Mouse (Mus musculus): Measurements from ENCODE around the gene Znrf1.
A peak's percentile ranks its signal among the peaks of the same experiment; 100 is the strongest.

The Znrf1 gene

DNA sequence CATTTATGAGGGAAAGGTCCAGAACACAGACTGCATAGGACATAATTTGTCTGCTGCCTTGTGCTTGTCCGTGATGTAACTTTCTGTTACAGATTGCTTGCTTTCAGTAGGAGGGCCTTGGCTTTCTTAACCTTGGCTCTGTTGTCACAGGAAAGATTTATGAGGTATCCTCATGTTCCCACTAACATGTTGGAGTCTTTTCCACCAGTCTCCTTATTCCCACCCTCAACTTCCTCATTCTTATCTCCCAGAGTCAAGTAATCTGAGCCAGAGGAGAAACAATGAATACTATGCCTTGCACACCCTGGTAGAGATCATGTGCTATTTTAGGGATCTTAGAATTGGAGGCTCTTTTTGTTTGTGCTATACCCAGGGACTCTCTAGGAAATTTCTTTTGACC lies 61.4 kb downstream of the Znrf1 start:
- peak; percentile 87 for DNase-seq (ENCODE audit: low spot score)

DNA sequence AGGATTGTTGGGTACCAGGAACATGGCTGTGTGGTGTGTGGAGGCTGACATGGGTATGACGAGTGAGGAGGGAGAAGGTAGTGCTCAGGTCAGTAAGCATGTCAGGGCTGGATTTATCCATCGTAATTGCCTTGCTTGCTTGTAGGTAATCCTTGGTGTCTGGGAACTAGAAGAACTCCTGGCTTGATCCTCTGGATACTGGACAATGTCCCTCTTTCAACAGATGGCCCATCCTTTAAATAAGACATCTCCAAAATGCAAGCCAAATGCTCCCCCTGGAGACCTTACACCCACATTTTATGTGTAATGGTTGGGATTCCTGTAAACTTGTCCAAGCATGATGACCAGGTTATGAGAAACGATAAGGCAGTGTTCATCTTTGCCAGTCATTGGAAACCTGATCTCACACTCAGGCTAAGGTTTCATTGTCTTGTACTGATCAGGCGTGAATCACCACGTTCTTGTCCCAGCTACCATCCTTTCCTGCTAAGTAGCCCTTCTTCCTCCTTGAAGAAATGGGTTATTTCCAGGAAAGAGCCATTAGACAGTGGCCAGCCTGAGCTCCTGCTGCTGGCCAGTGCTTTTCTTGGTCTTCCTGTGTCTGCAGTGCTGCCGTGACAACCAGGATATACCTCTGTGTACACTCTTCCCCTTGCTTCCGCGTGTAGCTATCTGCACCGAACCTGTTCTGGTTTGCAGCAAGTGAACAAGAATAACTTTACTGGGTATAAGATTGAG lies 64.0 kb downstream of the Znrf1 start:
- no peak for DNase-seq (ENCODE audit: low spot score)

DNA sequence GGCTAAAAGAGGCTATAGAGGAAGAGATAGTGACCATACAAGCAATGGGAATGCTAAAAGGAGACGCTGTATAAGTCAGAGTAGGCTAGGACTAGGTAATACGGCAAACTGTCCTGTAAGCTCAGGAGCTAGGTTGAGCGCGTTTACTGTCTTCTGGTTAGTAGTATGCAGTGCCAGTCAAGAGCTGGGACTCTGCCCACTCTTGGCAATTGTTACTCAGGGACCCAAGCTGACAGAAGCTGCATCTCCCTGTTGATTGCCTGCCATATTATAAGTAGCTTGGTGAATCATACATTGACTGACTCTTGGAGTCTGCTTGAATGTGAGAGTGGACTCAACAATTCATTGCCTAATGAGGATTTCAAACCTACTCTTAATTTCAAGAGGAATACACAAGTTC lies 66.2 kb downstream of the Znrf1 start:
- DNase-seq (ENCODE audit: low spot score): no peak

DNA sequence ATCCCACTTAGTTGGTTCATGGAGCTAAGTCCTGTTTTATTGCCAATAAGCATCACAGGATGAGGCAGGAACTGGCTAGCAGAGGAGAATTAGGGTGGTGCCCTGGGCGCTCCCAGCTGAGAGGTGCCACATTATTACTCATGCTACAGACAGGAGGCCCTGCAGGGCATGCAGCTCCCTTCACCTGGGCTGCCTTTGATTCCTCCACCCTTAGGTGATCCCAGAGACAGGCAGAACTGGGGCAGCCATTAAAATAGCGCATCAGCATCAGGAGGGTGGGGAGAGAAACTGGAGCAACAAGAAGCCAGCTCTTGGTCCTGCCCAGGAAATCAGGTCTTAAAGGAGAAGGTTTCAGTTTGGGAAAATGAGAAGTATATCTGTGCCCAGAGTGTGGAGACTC lies 69.1 kb downstream of the Znrf1 start:
- DNase-seq (ENCODE audit: low spot score): no peak

DNA sequence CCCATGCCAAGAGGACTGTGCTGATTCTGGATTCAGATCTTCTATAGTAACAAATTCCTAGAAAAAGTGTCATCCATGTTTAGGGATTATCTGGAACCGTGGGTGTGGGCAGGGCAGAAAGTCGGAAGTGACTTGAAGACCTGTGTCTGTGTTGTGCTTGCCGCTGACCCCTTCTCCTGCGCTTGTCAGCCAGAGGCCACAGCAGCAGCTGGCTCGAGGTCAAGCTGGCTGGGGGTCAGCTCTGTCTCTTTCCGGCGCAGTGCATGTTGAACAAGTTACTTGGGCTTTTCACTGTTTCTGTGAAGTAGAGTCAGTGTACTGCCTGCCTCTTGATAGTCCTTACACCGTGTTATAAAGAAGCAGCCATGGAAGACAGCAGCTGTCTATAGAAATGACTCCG lies 71.1 kb downstream of the Znrf1 start:
- DNase-seq (ENCODE audit: low spot score): no peak

DNA sequence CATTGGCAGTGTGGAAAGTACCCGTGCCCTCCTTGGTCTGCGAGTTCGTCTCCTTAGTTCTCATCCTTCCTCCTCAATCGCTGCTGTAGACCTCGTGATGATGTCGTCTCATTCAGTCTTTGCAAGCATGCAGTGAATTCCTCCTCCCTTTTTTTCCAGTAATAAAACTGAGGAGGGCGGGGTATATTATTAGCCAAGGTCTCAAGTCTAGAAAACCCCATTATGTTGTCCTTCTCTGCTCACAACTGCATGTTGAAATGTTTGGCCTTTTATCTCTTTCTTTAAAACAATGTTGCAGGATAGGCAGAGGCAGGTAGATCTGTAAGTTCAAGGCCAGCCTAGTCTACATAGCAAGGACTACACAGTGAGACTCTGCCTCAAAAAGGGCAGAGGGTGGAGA lies 71.5 kb downstream of the Znrf1 start:
- DNase-seq (ENCODE audit: low spot score): no peak

DNA sequence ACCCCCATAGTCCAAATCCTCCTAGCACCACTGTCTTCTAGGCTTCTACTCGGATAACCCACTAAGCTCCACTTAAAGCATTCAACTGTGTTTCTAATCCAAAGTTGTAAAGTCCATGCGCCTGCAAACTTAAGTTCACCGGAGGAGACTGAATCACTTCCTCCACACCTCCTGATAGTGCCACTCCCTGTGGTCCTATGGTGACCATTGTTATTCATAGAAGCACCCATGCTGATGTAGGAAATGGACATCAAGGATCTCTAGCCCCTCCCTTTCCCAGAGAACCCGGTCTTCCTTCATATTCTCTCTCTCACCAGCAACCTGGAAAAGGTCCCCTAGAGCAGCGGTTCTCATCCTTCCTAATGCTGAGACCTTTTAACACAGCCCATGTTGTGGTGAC lies 77.3 kb downstream of the Znrf1 start:
- no peak for DNase-seq (ENCODE audit: low spot score)

DNA sequence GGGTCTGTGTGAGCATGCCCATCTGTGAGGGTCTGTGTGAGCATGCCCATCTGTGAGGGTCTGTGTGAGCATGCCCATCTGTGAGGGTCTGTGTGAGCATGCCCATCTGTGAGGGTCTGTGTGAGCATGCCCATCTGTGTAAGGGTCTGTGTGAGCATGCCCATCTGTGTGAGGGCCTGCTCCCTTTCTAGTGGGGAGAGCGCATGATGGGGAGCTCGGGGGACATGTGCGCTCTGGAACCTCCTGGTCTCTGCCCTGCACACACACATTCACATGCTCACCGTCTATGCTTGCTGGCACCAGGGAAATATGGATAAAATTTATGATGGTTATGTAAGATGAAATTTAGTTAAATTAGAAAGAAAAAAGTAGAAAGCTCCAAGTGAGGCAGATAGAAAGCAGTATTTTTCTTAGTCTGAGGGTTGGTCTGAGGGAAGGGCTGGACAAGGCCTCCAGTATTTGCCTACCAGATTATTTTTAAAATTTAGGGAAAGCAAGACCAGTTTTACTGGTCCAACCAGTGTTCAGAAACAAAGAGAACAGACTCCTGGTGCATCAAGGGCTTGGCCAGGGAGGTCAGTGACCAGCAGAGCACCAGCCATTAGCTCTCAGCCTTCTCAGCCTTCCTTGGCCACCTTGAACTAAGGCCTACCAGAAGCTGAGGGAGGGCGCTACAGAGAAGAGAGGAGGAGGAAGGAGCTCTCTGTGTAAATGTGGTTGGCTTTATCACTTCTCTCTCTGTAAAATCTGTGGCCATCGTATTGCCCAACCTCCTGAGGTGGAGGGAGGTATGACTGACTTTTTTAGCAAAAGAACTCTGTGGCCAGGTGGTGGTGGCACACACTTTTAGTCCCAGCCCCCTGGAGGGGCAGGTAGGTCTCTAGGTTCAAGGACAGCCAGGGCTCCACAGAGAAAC lies 79.1 kb downstream of the Znrf1 start:
- no peak for DNase-seq (ENCODE audit: low spot score)

DNA sequence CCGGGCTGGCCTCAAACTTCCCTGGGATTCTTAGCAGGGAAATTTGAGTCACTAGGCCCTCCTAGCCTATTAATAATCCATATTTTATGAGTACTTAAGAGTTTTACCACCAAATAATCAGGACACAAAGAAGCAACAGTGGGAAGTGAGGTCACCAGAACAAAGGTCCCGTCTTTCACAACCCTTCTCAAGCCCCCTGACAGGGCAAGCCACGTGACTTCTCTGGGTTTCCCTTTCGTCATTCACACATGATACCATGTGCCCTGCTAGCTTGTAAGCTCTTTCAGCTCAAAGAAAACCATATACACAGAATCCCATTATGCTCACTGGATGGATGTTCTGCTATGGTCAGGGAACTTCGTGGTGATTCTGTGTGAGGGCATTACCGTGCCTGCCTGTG lies 81.9 kb downstream of the Znrf1 start:
- no peak for DNase-seq (ENCODE audit: low spot score)

DNA sequence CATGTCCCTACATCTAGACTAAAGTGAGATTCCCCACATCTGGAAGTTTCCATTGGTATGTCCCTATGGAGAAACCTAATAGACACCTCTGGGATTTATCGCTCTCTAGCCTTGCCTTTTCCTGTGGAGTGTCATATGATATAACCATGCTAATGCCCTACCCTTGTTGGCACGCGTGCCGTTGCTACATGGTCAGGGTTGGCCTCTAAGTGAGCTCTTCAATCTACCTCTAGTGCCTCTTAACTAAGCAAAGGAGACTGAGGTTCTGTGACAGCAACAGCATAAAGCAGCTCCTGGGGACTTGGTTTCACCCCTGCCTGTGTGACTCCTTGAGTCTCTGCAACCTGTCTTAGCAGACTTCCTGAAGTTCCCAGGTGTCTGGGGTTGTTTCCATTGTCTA lies 82.4 kb downstream of the Znrf1 start:
- DNase-seq (ENCODE audit: low spot score): no peak

DNA sequence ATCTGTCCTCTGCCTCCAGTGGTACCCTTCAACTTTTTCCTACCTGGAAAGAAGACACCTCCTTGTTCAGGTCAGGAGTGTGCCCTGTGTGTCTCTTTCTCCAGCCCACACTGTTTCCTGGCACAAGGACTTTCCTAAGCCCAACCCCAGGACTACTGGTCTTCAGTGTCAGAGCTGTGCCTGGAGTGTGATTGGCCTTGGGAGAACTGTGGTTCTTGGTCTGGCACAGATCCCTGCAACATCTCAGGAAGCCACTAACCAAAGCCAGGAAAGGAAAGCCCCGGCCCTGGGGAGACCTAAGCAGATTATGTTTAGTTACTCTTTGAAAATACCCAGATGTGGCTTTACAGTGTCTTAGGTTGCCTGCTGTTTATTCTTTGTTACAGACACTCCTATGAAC lies 84.0 kb downstream of the Znrf1 start:
- DNase-seq (ENCODE audit: low spot score): peak; percentile 72

DNA sequence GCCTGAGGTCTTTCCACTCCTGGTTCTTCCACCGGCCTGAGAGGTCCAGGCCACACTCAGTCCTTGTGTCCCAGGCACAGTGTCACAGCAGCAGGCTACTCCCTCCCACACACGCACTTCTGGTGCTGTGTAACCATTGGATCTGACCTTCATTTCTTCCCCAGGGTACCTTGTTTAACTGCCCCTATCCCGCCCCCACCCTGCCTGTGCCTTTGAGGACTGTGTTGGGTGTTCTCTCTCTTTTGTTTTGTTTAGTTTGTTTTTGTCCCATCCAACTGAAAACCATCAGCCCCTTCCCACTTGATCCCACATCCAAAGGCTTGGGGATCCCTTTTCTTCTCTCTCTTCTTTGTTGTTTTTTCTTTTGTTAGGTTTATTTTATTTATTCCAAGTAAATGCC lies 86.2 kb downstream of the Znrf1 start:
- no peak for DNase-seq (ENCODE audit: low spot score)

DNA sequence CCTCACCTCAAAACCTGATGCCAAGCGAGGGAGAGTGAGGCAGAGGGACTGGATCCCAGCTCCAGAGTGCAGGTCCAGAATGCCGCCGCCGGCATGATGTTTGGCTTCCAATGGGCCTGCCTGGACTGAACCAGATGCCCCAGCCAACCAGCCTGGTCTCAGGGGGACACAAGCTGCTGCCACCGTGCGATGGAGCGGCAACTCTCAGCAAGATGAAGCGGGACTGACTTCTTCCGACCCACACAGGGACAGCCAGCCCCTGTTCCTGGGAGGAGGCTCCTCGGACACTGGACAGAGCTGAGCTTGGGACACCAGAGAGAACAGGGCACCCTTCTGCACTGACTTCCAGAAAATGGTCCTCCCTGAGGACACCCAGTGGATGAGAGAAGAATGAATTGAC lies 86.7 kb downstream of the Znrf1 start:
- DNase-seq (ENCODE audit: low spot score): no peak

DNA sequence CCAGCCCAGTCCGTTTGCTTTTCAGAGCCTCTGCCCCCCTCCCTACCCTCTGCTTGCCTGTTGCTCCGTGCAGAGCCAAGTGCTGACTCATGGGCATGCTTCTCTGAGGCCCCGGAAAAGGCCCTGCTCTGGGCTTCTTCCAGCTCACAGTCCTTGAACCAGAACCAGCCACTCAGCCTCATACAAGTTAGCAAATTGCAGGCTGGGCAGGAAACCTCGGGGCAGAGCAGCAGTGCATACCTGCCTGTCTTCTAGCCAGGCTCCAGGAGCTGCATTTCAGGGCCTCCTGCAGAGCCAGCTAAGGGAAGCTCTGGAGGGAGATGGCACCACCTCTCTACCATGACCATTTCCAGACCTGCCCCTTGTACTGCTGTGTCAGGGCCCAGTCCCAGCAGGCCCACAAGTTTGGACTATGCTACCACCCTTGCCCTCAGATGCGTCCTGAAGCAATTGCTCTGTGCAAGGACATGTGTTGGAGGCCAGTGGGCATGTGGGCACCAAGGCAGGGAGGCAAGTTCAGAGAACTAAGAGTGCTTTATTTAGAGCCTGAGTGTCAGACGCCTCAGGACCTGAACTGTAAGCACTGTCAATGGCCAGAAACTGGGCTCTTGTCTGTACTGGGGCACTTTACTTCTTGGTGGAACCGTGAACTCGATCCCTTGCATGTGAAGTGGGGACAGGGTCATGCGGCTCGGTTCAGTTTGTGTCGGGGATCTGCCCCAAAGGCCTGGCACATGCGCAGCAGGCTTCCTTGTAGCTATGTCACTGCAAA lies 88.4 kb downstream of the Znrf1 start:
- peak; percentile 88 for DNase-seq (ENCODE audit: low spot score)

DNA sequence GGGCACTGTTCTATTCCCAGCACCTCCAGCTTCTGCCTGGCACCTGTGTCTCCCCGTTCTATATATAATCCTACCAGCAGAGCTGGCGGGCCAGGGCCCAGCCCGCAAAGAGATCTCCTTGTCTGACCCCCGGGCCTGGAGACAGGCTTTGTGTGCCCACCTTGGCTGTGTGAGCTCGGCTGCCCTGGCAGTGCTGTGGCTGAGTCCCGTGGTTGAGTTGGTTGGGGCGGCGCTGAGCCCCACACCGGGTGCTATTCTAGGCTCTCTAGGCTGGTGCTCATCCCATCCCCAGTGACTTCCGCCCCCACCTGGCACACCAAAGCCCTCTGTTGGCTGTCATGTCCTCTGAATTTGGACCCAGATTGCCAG lies 88.9 kb downstream of the Znrf1 start:
- DNase-seq (ENCODE audit: low spot score): no peak

DNA sequence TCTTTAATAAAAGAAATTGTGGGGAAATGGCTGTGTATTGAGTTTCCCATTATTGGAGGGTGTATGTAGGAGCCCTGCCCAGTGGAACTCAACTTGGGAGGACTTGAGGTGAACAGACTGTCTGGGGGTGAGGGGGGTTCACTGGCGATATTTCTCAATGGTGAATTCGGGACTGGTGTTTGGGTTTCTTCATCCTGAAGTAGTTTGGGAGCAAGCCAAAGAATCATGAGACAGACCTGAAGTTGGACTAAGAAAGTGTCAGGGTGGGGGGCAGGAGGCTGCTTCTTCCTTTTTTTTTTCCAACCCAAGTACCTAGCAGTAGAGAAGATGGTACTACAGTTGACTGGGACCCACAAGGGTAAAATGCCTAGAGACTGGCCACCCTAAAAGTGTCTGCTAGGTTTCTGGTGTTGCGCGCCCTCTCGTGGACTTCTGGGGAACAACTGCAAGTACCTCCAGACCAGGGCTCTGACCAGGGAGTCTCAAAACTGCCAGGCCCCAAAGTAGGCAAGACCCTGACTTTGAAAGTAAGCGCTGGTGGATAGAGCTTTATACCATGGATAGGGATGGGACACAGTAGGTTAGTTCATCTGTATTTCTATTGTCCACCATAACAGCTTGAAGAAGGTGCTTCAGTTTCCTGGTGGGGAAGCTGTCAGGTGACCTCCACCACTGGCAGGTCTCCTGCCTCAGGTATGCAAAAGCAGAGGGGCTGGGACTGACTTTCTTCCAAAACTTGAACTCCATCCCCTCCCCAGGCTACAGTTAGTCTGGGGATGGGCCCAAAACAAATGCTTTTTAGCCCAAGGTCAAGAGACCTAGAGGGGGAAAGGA lies 90.0 kb downstream of the Znrf1 start:
- peak; percentile 94 for DNase-seq (ENCODE audit: low spot score)

DNA sequence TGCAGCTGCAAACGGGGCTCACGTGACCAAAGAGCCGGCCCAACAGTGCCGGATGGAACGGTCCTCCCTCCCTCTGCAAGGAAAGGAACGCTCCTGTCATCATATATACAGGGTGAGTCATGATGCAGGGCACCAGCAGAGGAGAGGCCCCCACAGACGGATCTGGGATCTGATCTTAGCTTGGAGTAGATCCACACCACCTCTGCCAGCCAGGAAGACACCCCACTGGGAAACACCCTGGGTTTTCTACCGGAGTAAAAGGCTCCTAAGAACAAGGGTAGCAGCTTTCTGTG lies 90.6 kb downstream of the Znrf1 start:
- DNase-seq (ENCODE audit: low spot score): no peak

DNA sequence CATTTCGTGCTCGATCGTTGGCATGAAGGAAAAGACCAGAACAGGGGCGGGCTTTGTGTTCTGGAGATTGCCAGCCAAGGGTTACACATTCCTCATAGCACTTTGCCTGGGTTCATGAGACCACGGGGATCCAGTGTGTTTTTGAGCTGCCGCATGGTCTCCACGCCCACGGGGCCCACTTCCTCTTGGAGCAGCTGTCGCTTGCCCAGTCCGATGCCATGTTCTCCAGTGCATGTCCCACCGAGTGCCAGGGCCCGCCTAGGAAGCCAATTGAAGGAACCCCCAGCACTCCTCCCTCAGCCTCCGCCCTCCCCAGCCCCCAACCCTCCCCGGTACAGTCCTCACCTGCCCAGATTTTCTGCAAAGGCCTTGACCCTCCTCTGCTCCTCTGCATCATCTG lies 91.0 kb downstream of the Znrf1 start:
- DNase-seq (ENCODE audit: low spot score): no peak

DNA sequence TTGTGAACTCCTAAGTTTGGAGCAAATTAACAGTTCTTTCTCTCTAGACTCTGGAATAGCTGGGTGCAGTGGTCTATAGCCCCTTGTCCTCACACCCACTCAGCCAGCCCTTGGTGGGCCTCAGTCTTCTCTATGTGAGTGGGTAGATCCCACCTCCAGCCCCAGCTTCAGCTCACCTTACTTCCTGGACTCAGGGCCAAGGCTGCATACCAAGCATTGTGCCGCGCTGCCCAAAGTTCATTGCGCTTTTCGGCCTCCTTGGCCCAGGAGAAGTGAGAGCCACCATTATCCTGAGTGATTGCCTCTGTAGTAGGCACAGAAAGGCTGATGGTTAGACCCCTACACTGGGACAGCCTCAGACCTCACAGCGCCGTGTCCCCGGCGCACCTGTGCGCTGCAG lies 92.0 kb downstream of the Znrf1 start:
- DNase-seq (ENCODE audit: low spot score): no peak

DNA sequence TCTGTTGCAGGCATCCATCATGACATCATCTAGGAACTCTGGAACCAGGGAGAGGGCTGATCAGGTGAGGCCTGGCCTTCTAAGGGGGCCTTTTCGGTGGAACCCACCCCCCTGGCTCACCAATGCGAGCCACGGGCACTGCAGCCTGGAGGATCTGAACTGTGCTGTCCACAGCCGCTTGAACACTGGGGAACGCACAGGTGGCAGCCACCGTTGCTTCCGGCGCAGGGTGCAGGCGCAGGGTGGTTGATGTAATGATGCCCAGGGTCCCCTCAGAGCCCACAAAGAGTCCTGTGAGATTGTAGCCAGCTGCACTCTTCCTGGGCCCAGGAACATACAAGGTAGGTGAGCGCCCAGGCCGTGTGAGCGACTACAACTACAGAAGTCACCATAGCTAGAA lies 92.5 kb downstream of the Znrf1 start:
- no peak for DNase-seq (ENCODE audit: low spot score)

DNA sequence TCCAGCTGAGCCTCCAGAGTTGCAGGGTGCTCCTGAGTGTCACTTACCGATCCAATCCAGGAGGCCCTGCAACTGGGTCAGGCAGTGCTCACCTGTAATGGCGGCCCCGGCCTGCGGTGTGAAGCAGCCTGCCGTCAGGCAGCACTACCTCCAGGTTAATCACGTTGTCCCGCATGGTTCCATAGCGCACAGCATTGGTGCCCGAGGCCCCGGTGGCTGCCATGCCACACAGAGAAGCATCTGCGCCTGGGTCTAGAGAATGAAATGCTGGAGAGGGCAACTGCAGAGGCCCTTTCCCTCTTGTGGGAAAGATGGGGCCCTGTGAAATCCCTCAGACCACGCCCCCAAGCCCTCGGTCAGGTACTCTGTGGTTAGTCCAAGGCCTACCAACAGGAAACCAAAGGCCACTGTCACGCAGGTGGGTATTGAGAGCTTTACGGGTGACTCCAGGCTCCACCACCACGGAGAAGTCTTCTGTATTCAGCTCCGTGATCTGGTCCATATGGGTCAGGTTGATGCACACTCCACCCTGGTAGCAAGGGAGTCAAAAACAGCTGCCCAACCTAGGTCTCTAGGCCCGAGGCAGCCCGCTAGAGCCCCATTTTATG lies 93.1 kb downstream of the Znrf1 start:
- DNase-seq (ENCODE audit: low spot score): no peak

DNA sequence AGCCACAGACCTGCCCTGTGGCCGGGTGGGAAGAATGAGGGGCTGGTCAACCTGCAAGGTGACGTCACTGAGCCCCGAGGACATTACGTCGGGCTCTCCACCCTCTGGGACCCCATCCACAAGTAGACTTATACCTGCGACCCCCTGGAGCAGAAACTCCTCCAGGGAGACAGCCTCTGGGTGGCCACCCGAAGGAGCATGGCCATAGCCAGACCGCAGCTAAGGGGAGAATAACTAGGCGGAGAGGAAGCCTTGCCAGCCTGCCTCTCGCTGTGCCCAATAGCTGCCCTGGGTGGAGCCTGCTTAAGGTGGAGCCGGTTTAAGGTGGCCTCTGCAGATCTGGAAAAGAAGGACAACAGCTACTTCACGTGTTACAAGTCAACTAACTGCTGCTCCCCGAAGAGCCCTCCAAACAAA lies 94.2 kb downstream of the Znrf1 start, which contains the start of gene Ldhd:
Gene Ldhd, minus strand, starts transcription at position 270 of the 417 bp plus-strand sequence.
- no peak for DNase-seq (ENCODE audit: low spot score)
